10 mouse cellular contexts compared by ENCODE assay signal in the genomic region with DNA sequence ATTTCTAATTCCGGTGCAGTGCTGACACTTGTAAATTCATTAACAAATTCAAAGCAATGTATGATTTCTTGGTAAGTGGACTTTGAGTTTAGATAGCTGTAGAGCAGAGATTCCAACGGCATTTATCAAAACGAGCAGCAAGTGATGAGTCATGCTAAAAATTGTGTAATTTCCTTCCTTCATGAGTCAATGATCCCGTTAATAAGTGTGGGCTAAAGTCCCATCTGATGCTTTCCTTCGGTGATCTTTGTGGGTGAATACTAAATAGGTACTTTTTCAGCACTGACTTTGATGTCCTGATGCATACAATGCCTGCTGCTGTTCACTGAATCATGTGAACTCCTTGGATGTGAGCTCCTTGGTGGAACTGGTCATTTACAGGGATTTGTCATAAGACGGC.
DNase-seq lines count a peak whose midpoint lies in the region; ATAC-seq and TF ChIP-seq lines count a peak whose summit lies in the region.
"Had no signal": no experiment of that assay in that cellular context is flagged by ENCODE, and none has a peak within 500 bp of the region (broad histone marks: within the 10 kb centered on the region; RNA-seq: fewer than 3 reads in every experiment).

No protein-coding gene starts in this region.

- no peak overlapping the region for H3K9ac ChIP-seq in stomach, postnatal 0 days (ENCODE audit: low read length)
- H3K9ac ChIP-seq: limb, embryonic 12.5 days had no signal

- WGBS in stomach, postnatal 0 days = 40% methylated on average over 6 of the region's 6 CpGs

- ATAC-seq in stomach, postnatal 0 days (ENCODE audit: low FRiP score, low TSS enrichment) = peak; percentile 81
- ATAC-seq in monocyte, adult 5-6 weeks (replicated peaks; ENCODE audit: insufficient number of reproducible peaks, low FRiP score, low TSS enrichment, poor library complexity, severe bottlenecking) = no peak

- TF ChIP-seq EP300 in stomach, postnatal 0 days (optimal IDR thresholded peaks at IDR 0.05) = no peak

- H3K27ac ChIP-seq in stomach, postnatal 0 days (replicated peaks) = no peak overlapping the region
- H3K27ac ChIP-seq: limb, embryonic 12.5 days; midbrain, embryonic 10.5 days had no signal

- no peaks in the 10 kb centered on the region; the same call in 1 of the 2 replicates for H3K4me1 ChIP-seq in stomach, postnatal 0 days (replicated peaks; ENCODE audit: control insufficient read depth, insufficient read depth)
- H3K4me1 ChIP-seq: midbrain, embryonic 10.5 days had no signal

- H3K4me3 ChIP-seq in stomach, postnatal 0 days (ENCODE audit: low read depth, low read length) = no peak overlapping the region
- H3K4me3 ChIP-seq: limb, embryonic 12.5 days; midbrain, embryonic 10.5 days had no signal

- H3K36me3 ChIP-seq in stomach, postnatal 0 days (ENCODE audit: control insufficient read depth, insufficient read depth, low read length) = no peaks in the 10 kb centered on the region
- H3K36me3 ChIP-seq: limb, embryonic 12.5 days; midbrain, embryonic 10.5 days had no signal

- TF ChIP-seq CTCF in stomach, postnatal 0 days (IDR thresholded peaks at IDR 0.05; ENCODE audit: low read depth) = no peak

- peak; percentile 38 for DNase-seq in adrenal gland, adult 2 months
- DNase-seq in adrenal gland, postnatal 4 days (ENCODE audit: low spot score in 2 of 2) = no peak
- DNase-seq in lung, postnatal 25 days (ENCODE audit: low spot score) = peak; percentile 3
- no peak for DNase-seq in lung, adult 18-20 months
- DNase-seq in induced T-regulatory cell, adult 2 months (ENCODE audit: low read depth) = peak; percentile 6
- DNase-seq in stomach, postnatal 0 days (ENCODE audit: low spot score) = no peak
- no peak for DNase-seq in cerebellum, postnatal 14 days

- no peaks in the 10 kb centered on the region for H3K9me3 ChIP-seq in stomach, postnatal 0 days (ENCODE audit: control insufficient read depth, low read length)
- H3K9me3 ChIP-seq: limb, embryonic 12.5 days; midbrain, embryonic 10.5 days had no signal

- no peak overlapping the region for H3K4me2 ChIP-seq in stomach, postnatal 0 days (replicated peaks; ENCODE audit: low read depth)
- H3K4me2 ChIP-seq: limb, embryonic 12.5 days had no signal

- no peaks in the 10 kb centered on the region for H3K27me3 ChIP-seq in stomach, postnatal 0 days (ENCODE audit: control insufficient read depth, insufficient read depth, low read length)
- H3K27me3 ChIP-seq: limb, embryonic 12.5 days had no signal

Comparison
In these comparisons a context has a peak if more than half of its experiments do, and no peak if none do; other contexts are left out.
1. DNase-seq: peak in adrenal gland, adult 2 months (single experiment), lung, postnatal 25 days (single experiment) and induced T-regulatory cell, adult 2 months (single experiment); none in adrenal gland, postnatal 4 days (0 of 2), lung, adult 18-20 months (0 of 2), stomach, postnatal 0 days (single experiment) and cerebellum, postnatal 14 days (0 of 2).